Mouse (Mus musculus) erythroblast, embryonic 14.5 days (primary cell): ENCODE measurements around the gene Nav1. TPM values are rescaled to one million over a fixed set of nuclear protein-coding genes. Genes with fewer than 3 reads are reported as not detected.

Source experiments
- H3K27me3 ChIP-seq: 2 replicates; pipeline ENCODE4 v1.6.1; 2012; ENCODE audit warnings: inconsistent platforms; ENCODE audit not compliant: control insufficient read depth
- H3K36me3 ChIP-seq: 2 replicates; pipeline ENCODE4 v1.6.1; 2012; ENCODE audit warnings: mild to moderate bottlenecking, inconsistent platforms; ENCODE audit not compliant: control insufficient read depth
- H3K4me1 ChIP-seq: 2 replicates; pipeline ENCODE4 v1.6.1; 2012; ENCODE audit warnings: inconsistent platforms; ENCODE audit not compliant: control insufficient read depth
- H3K4me3 ChIP-seq: replicated peaks from 2 replicates; pipeline ENCODE3; 2012; ENCODE audit warnings: moderate library complexity, mild to moderate bottlenecking, inconsistent platforms
- H3K9me3 ChIP-seq: 2 replicates; pipeline ENCODE4 v1.6.1; 2012; ENCODE audit warnings: low read length, inconsistent platforms, mixed read lengths; ENCODE audit not compliant: control insufficient read depth
- GATA1 ChIP-seq: IDR thresholded peaks from 2 replicates; pipeline ENCODE4 v1.6.1; 2012; ENCODE audit warnings: low read length, inconsistent platforms, mixed read lengths
- TAL1 ChIP-seq: IDR thresholded peaks from 3 replicates; pipeline ENCODE4 v1.6.1; 2012; ENCODE audit warnings: low read length, inconsistent platforms, mixed read lengths
- polyA plus RNA-seq: library from polyadenylated mRNA; stranded (reverse); fragments of >175 nt; gene quantifications from 2 replicates; pipeline ENCODE4 v1.2.3, GENCODE M21; 2012

Nav1 gene
- polyA plus RNA-seq, 1 experiment = 0.01 TPM

GRCm38 (mm10) chr1:135548750-135549149 is 58.3 kb downstream of the Nav1 start:
- Histone ChIP-seq H3K4me3 (no peak overlapping the region), H3K4me1 (no peaks in the 10 kb centered on the region), H3K9me3 (no peaks in the 10 kb centered on the region), H3K27me3 (no peaks in the 10 kb centered on the region), H3K36me3 (no peaks in the 10 kb centered on the region)
- TF ChIP-seq GATA1 (no peak), TAL1 (no peak)

GRCm38 (mm10) chr1:135546099-135546498 is 61.0 kb downstream of the Nav1 start:
- no peaks in the 10 kb centered on the region for H3K36me3 ChIP-seq
- H3K27me3 ChIP-seq = no peaks in the 10 kb centered on the region
- no peaks in the 10 kb centered on the region for H3K9me3 ChIP-seq
- no peaks in the 10 kb centered on the region for H3K4me1 ChIP-seq
- H3K4me3 ChIP-seq = no peak overlapping the region
- TF ChIP-seq GATA1 (no peak), TAL1 (no peak)

- Histone ChIP-seq H3K27me3 (no peaks in the 10 kb centered on the region), H3K36me3 (no peaks in the 10 kb centered on the region), H3K9me3 (no peaks in the 10 kb centered on the region), H3K4me1 (no peaks in the 10 kb centered on the region), H3K4me3 (no peak overlapping the region)
- TF ChIP-seq TAL1 (no peak), GATA1 (no peak)
Measured at GRCm38 (mm10) chr1:135544504-135545146, 62.5 kb downstream of the Nav1 start.

GRCm38 (mm10) chr1:135542841-135543810 is 64.0 kb downstream of the Nav1 start:
- TF ChIP-seq TAL1 (no peak), GATA1 (no peak)
- Histone ChIP-seq H3K4me1 (no peaks in the 10 kb centered on the region), H3K27me3 (no peaks in the 10 kb centered on the region), H3K4me3 (no peak overlapping the region), H3K9me3 (no peaks in the 10 kb centered on the region), H3K36me3 (no peaks in the 10 kb centered on the region)

- Histone ChIP-seq H3K4me3 (no peak overlapping the region), H3K4me1 (no peaks in the 10 kb centered on the region), H3K9me3 (no peaks in the 10 kb centered on the region), H3K36me3 (no peaks in the 10 kb centered on the region), H3K27me3 (no peaks in the 10 kb centered on the region)
- TF ChIP-seq TAL1 (no peak), GATA1 (no peak)
Measured at GRCm38 (mm10) chr1:135542080-135542479, 65.0 kb downstream of the Nav1 start.

GRCm38 (mm10) chr1:135540270-135540669 is 66.8 kb downstream of the Nav1 start:
- H3K36me3 ChIP-seq = no peaks in the 10 kb centered on the region

GRCm38 (mm10) chr1:135538441-135539265 is 68.4 kb downstream of the Nav1 start:
- no peaks in the 10 kb centered on the region for H3K9me3 ChIP-seq
- no peaks in the 10 kb centered on the region for H3K36me3 ChIP-seq
- TF ChIP-seq GATA1 (no peak), TAL1 (no peak)
- no peak overlapping the region for H3K4me3 ChIP-seq
- H3K27me3 ChIP-seq = no peaks in the 10 kb centered on the region
- H3K4me1 ChIP-seq = no peaks in the 10 kb centered on the region

More at GRCm38 (mm10) chr1:135540270-135540669, 66.8 kb downstream of the Nav1 start:
- no peaks in the 10 kb centered on the region for H3K27me3 ChIP-seq
- no peak overlapping the region for H3K4me3 ChIP-seq
- no peaks in the 10 kb centered on the region for H3K4me1 ChIP-seq
- no peaks in the 10 kb centered on the region for H3K9me3 ChIP-seq
- TF ChIP-seq GATA1 = no peak
- no peak for TF ChIP-seq TAL1

- no peaks in the 10 kb centered on the region for H3K36me3 ChIP-seq
- no peak overlapping the region for H3K4me3 ChIP-seq
- H3K4me1 ChIP-seq = no peaks in the 10 kb centered on the region
- no peaks in the 10 kb centered on the region for H3K27me3 ChIP-seq
- H3K9me3 ChIP-seq = no peaks in the 10 kb centered on the region
- TF ChIP-seq TAL1 (no peak), GATA1 (no peak)
Measured at GRCm38 (mm10) chr1:135536822-135537221, 70.3 kb downstream of the Nav1 start.
